Mouse (Mus musculus): ENCODE data around the gene Ercc6. TPM values are rescaled to one million over a fixed set of nuclear protein-coding genes. Genes with fewer than 3 reads are reported as not detected.

Ercc6 gene
- total RNA-seq, 1 experiment = 23.0 TPM

- Histone ChIP-seq H3K36me3 (ENCODE audit: control insufficient read depth, insufficient read depth, low read length, poor library complexity, severe bottlenecking) (no peaks in the 10 kb centered on the region), H3K9ac (ENCODE audit: insufficient read depth, low read depth, low read length, poor library complexity, severe bottlenecking) (no peak overlapping the region), H3K4me3 (ENCODE audit: insufficient read depth in 1 of 2, low read depth in 1 of 2, low read length in 2 of 2, poor library complexity in 1 of 2, severe bottlenecking in 1 of 2) (no peak overlapping the region), H3K4me1 (ENCODE audit: control insufficient read depth in 2 of 2, insufficient read depth in 2 of 2, low read length in 2 of 2, poor library complexity in 1 of 2) (0 out of 4 replicates have a peak, but pooled peaks cover 0 to 2% of the 10 kb centered on the region in 2 experiments), H3K27ac (ENCODE audit: insufficient read depth, low read depth, low read length, poor library complexity, severe bottlenecking) (no peak overlapping the region), H3K9me3 (ENCODE audit: control insufficient read depth, insufficient read depth, low read depth, low read length) (no peaks in the 10 kb centered on the region)
- no peak for TF ChIP-seq ZC3H11A (IDR thresholded peaks at IDR 0.05; ENCODE audit: borderline replicate concordance, low read depth, low read length)
- TF ChIP-seq MAFK (IDR thresholded peaks at IDR 0.05; ENCODE audit: insufficient read depth, low read depth, low read length) = no peak
- no peak for TF ChIP-seq CHD2 (IDR thresholded peaks at IDR 0.05; ENCODE audit: low read depth, low read length)
- no peak for TF ChIP-seq HCFC1 (IDR thresholded peaks at IDR 0.05; ENCODE audit: borderline replicate concordance, insufficient read depth, low read length)
- TF ChIP-seq ZNF384 (IDR thresholded peaks at IDR 0.05; ENCODE audit: low read depth, low read length) = no peak
- in situ Hi-C loops (cut with MboI; ENCODE audit: low sequenced_read_pairs in 2 of 2, unreplicated experiment in 2 of 2) = no loop called here
- peak; percentile 4 for DNase-seq (ENCODE audit: low read depth, low spot score)
These were observed 20.8 kb upstream of the Ercc6 start for GRCm38 (mm10) chr14:32492521-32492920.

GRCm38 (mm10) chr14:32496115-32496850, 17.0 kb upstream of the Ercc6 start:
- in situ Hi-C loops (cut with MboI; ENCODE audit: low sequenced_read_pairs in 2 of 2, unreplicated experiment in 2 of 2) = no loop called here
- Histone ChIP-seq H3K4me3 (ENCODE audit: insufficient read depth in 1 of 2, low read depth in 1 of 2, low read length in 2 of 2, poor library complexity in 1 of 2, severe bottlenecking in 1 of 2) (no peak overlapping the region), H3K9me3 (ENCODE audit: control insufficient read depth, insufficient read depth, low read depth, low read length) (no peaks in the 10 kb centered on the region), H3K27ac (ENCODE audit: insufficient read depth, low read depth, low read length, poor library complexity, severe bottlenecking) (no peak overlapping the region), H3K4me1 (ENCODE audit: control insufficient read depth in 2 of 2, insufficient read depth in 2 of 2, low read length in 2 of 2, poor library complexity in 1 of 2) (0 out of 4 replicates have a peak, but pooled peaks cover 0 to 2% of the 10 kb centered on the region in 2 experiments), H3K36me3 (ENCODE audit: control insufficient read depth, insufficient read depth, low read length, poor library complexity, severe bottlenecking) (no peaks in the 10 kb centered on the region), H3K9ac (ENCODE audit: insufficient read depth, low read depth, low read length, poor library complexity, severe bottlenecking) (no peak overlapping the region)
- DNase-seq (ENCODE audit: low read depth, low spot score) = no peak
- TF ChIP-seq HCFC1 (IDR thresholded peaks at IDR 0.05; ENCODE audit: borderline replicate concordance, insufficient read depth, low read length) = no peak
- TF ChIP-seq CHD2 (IDR thresholded peaks at IDR 0.05; ENCODE audit: low read depth, low read length) = no peak
- TF ChIP-seq ZNF384 (IDR thresholded peaks at IDR 0.05; ENCODE audit: low read depth, low read length) = no peak
- no peak for TF ChIP-seq MAFK (IDR thresholded peaks at IDR 0.05; ENCODE audit: insufficient read depth, low read depth, low read length)
- no peak for TF ChIP-seq ZC3H11A (IDR thresholded peaks at IDR 0.05; ENCODE audit: borderline replicate concordance, low read depth, low read length)

DNA sequence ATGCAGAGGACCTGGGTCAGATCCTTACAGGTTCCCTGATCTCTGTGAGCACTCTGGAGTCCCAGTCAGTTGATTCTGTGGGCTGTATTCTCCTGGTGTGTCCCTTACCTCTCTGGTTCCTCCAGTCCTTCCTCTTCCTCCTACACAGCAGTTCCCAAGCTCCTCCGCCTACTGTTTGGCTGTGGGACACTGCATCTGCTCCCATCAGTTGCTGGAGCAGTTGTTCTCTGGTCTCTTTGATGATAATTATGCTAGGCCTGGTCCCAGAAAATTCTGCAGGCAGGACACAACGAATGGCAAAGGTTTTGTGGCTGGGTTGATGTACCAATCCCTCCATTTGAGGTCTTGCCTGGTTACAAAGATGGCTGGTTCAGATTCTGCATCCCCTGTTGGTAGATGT, 12.0 kb upstream of the Ercc6 start:
- H3K27ac ChIP-seq (ENCODE audit: insufficient read depth, low read depth, low read length, poor library complexity, severe bottlenecking) = no peak overlapping the region
- H3K9me3 ChIP-seq (ENCODE audit: control insufficient read depth, insufficient read depth, low read depth, low read length) = no peaks in the 10 kb centered on the region
- H3K4me3 ChIP-seq (ENCODE audit: insufficient read depth in 1 of 2, low read depth in 1 of 2, low read length in 2 of 2, poor library complexity in 1 of 2, severe bottlenecking in 1 of 2) = no peak overlapping the region
- no peaks in the 10 kb centered on the region for H3K4me1 ChIP-seq (ENCODE audit: control insufficient read depth in 2 of 2, insufficient read depth in 2 of 2, low read length in 2 of 2, poor library complexity in 1 of 2)
- no peaks in the 10 kb centered on the region for H3K36me3 ChIP-seq (ENCODE audit: control insufficient read depth, insufficient read depth, low read length, poor library complexity, severe bottlenecking)
- in situ Hi-C loops (cut with MboI; ENCODE audit: low sequenced_read_pairs in 2 of 2, unreplicated experiment in 2 of 2) = no loop called here
- H3K9ac ChIP-seq (ENCODE audit: insufficient read depth, low read depth, low read length, poor library complexity, severe bottlenecking) = no peak overlapping the region
- no peak for TF ChIP-seq MAFK (IDR thresholded peaks at IDR 0.05; ENCODE audit: insufficient read depth, low read depth, low read length)
- TF ChIP-seq CHD2 (IDR thresholded peaks at IDR 0.05; ENCODE audit: low read depth, low read length) = no peak
- TF ChIP-seq ZC3H11A (IDR thresholded peaks at IDR 0.05; ENCODE audit: borderline replicate concordance, low read depth, low read length) = no peak
- DNase-seq (ENCODE audit: low read depth, low spot score) = no peak

GRCm38 (mm10) chr14:32502764-32503688, 10.3 kb upstream of the Ercc6 start:
- no peak for TF ChIP-seq ZNF384 (IDR thresholded peaks at IDR 0.05; ENCODE audit: low read depth, low read length)
- no peak for TF ChIP-seq MAFK (IDR thresholded peaks at IDR 0.05; ENCODE audit: insufficient read depth, low read depth, low read length)
- no peak for TF ChIP-seq CHD2 (IDR thresholded peaks at IDR 0.05; ENCODE audit: low read depth, low read length)
- TF ChIP-seq HCFC1 (IDR thresholded peaks at IDR 0.05; ENCODE audit: borderline replicate concordance, insufficient read depth, low read length) = no peak
- TF ChIP-seq ZC3H11A (IDR thresholded peaks at IDR 0.05; ENCODE audit: borderline replicate concordance, low read depth, low read length) = no peak
- DNase-seq (ENCODE audit: low read depth, low spot score) = no peak
- Histone ChIP-seq H3K9ac (ENCODE audit: insufficient read depth, low read depth, low read length, poor library complexity, severe bottlenecking) (no peak overlapping the region), H3K27ac (ENCODE audit: insufficient read depth, low read depth, low read length, poor library complexity, severe bottlenecking) (no peak overlapping the region), H3K4me3 (ENCODE audit: insufficient read depth in 1 of 2, low read depth in 1 of 2, low read length in 2 of 2, poor library complexity in 1 of 2, severe bottlenecking in 1 of 2) (no peak overlapping the region), H3K9me3 (ENCODE audit: control insufficient read depth, insufficient read depth, low read depth, low read length) (no peaks in the 10 kb centered on the region), H3K4me1 (ENCODE audit: control insufficient read depth in 2 of 2, insufficient read depth in 2 of 2, low read length in 2 of 2, poor library complexity in 1 of 2) (no peaks in the 10 kb centered on the region), H3K36me3 (ENCODE audit: control insufficient read depth, insufficient read depth, low read length, poor library complexity, severe bottlenecking) (no peaks in the 10 kb centered on the region)
- in situ Hi-C loops (cut with MboI; ENCODE audit: low sequenced_read_pairs in 2 of 2, unreplicated experiment in 2 of 2) = no loop called here

Data from ES-E14 (cell line).